Mouse (Mus musculus): ENCODE results near the gene Sugp2.

GRCm38 (mm10) chr8:70284421-70284820 is 50.4 kb downstream of the Sugp2 start:
- TF ChIP-seq POLR2A (IDR thresholded peaks at IDR 0.05; ENCODE audit: low read depth, low read length) (no peak), CTCF (IDR thresholded peaks at IDR 0.05; ENCODE audit: extremely low read depth, insufficient read depth, insufficient read length, insufficient replicate concordance) (no peak)

Measured in spleen, adult 2 months (tissue).